Mouse (Mus musculus) kidney, embryonic 14.5 days (tissue): ENCODE data around the gene Dhx8. TPM values are rescaled to one million over a fixed set of nuclear protein-coding genes. Genes with fewer than 3 reads are reported as not detected.

Experiments used
- ATAC-seq: fragments of 200-750 bp; cut with Nextera tagmentation; 2 replicates; pipeline ENCODE4 v1.8.0; 2017; ENCODE audit warnings: moderate number of reproducible peaks, mild to moderate bottlenecking, moderate TSS enrichment, moderate library complexity; ENCODE audit not compliant: low FRiP score, low TSS enrichment
- H3K27ac ChIP-seq: fragments of 300-500 bp; sonication (generic); 2 replicates; pipeline ENCODE4 v1.5.1; 2014; ENCODE audit warnings: low read depth, mild to moderate bottlenecking, low read length, moderate library complexity, mixed read lengths
- H3K27me3 ChIP-seq: fragments of 300-500 bp; sonication (generic); 2 replicates; pipeline ENCODE4 v1.6.1; 2014; ENCODE audit warnings: mild to moderate bottlenecking, low read length; ENCODE audit not compliant: control insufficient read depth, insufficient read depth
- H3K36me3 ChIP-seq: fragments of 300-500 bp; sonication (generic); 2 replicates; pipeline ENCODE4 v1.6.1; 2014; ENCODE audit warnings: low read length, mixed read lengths; ENCODE audit not compliant: control insufficient read depth, insufficient read depth
- H3K4me1 ChIP-seq: fragments of 300-500 bp; sonication (generic); 2 replicates; pipeline ENCODE4 v1.6.1; 2014; ENCODE audit warnings: low read length, mixed read lengths; ENCODE audit not compliant: control insufficient read depth, insufficient read depth
- H3K4me2 ChIP-seq: fragments of 300-500 bp; sonication (generic); replicated peaks from 2 replicates; pipeline ENCODE4 v1.6.1; 2014; ENCODE audit warnings: low read depth, mild to moderate bottlenecking, low read length
- H3K4me3 ChIP-seq: fragments of 300-500 bp; sonication (generic); 2 replicates; pipeline ENCODE4 v1.5.1; 2014; ENCODE audit warnings: mild to moderate bottlenecking, low read length
- H3K9ac ChIP-seq: fragments of 300-500 bp; sonication (generic); 2 replicates; pipeline ENCODE4 v1.6.1; 2014; ENCODE audit warnings: low read depth, mild to moderate bottlenecking, low read length, moderate library complexity
- H3K9me3 ChIP-seq: fragments of 300-500 bp; sonication (generic); 2 replicates; pipeline ENCODE4 v1.6.1; 2016; ENCODE audit warnings: low read length; ENCODE audit not compliant: control insufficient read depth
- WGBS: fragments of 180-500 bp; shearing (Covaris S2); extraction: QIAGEN DNeasy Blood & Tissue Kit; methylation state at CpG from one replicate; pipeline ENCODE4 v1.1.7; 2014; 5-methylcytosine and 5-hydroxymethylcytosine counted together
- polyA plus RNA-seq: library from polyadenylated mRNA; unstranded; fragments of >200 nt; fragmentation: Nextera tagmentation; extraction: Ambion mirVana; gene quantifications from 2 replicates; pipeline ENCODE4 v1.2.1, GENCODE M21; 2014

Gene Dhx8
- polyA plus RNA-seq, 1 experiment from 2014 or later: 38.1 TPM

- 78% methylated on average over 21 of the region's 21 CpGs for WGBS
- Histone ChIP-seq H3K27ac (no peak overlapping the region), H3K4me3 (no peak overlapping the region), H3K9ac (no peak overlapping the region), H3K4me1 (no peaks in the 10 kb centered on the region), H3K4me2 (no peak overlapping the region), H3K27me3 (no peaks in the 10 kb centered on the region), H3K36me3 (no peaks in the 10 kb centered on the region), H3K9me3 (no peaks in the 10 kb centered on the region)
- ATAC-seq: no peak
These were observed 12.7 kb upstream of the Dhx8 start for GRCm38 (mm10) chr11:101719986-101720520.

DNA sequence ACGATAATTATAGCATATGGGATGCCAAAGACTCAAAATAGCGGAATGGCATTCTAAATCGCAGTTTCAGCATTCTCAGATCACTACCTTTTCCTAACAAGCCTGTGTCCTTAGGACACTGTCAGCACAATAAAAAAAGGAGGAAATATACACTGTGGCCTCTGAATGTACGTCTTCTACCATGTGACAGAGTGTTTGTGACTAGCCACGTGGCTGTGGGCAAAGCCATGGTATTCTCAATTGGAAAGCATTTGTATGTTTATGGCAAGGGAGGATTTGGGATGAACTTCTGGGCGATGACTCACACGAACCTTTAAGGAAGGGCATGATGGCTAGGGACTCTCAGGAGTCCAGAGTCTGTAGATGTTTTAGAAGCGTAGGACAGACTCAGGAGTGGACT, 7.7 kb upstream of the Dhx8 start:
- H3K4me2 ChIP-seq: no peak overlapping the region
- no peak overlapping the region for H3K27ac ChIP-seq
- no peak overlapping the region for H3K4me3 ChIP-seq
- no peak overlapping the region for H3K9ac ChIP-seq
- H3K27me3 ChIP-seq: no peaks in the 10 kb centered on the region
- H3K36me3 ChIP-seq: no peaks in the 10 kb centered on the region
- no peaks in the 10 kb centered on the region for H3K9me3 ChIP-seq
- ATAC-seq: no peak
- no peaks in the 10 kb centered on the region for H3K4me1 ChIP-seq
- 82% methylated on average over 8 of the region's 8 CpGs for WGBS

DNA sequence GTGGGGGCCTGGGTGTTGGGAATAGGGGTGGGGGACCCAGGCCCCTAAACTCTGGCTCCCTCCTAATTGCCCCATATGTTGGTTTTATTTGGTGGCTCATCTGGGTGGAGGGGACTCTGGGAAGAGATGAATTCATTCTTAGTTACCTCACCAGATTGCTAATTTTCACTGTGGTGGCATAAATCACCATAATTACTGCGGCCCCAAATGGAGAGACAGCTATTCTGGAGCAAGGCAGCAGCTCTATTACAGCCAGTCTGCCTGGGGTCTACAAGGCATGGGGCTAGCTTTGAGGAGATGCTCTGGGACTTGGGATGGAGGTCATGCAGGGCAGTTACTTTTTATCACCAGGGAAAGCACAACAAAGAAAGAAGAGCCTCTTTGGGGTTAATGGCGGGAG, 6.0 kb upstream of the Dhx8 start:
- Histone ChIP-seq H3K4me3 (no peak overlapping the region), H3K4me1 (no peaks in the 10 kb centered on the region), H3K9me3 (no peaks in the 10 kb centered on the region), H3K9ac (no peak overlapping the region), H3K4me2 (no peak overlapping the region), H3K36me3 (no peaks in the 10 kb centered on the region), H3K27me3 (no peaks in the 10 kb centered on the region), H3K27ac (no peak overlapping the region)
- ATAC-seq: no peak
- 17% methylated on average over 2 of the region's 2 CpGs for whole genome bisulfite sequencing

- Histone ChIP-seq H3K9me3 (no peaks in the 10 kb centered on the region), H3K36me3 (no peaks in the 10 kb centered on the region), H3K9ac (no peak overlapping the region), H3K27ac (no peak overlapping the region), H3K4me1 (peaks cover 4% of the 10 kb centered on the region; the same call in 1 of the 2 replicates), H3K27me3 (no peaks in the 10 kb centered on the region), H3K4me3 (no peak overlapping the region), H3K4me2 (no peak overlapping the region)
- ATAC-seq: no peak
- 50% methylated on average over 3 of the region's 3 CpGs for WGBS
These were observed 3.4 kb upstream of the Dhx8 start for GRCm38 (mm10) chr11:101729308-101729707.

- WGBS: 30% methylated on average over 9 of the region's 9 CpGs
- no peaks in the 10 kb centered on the region for H3K27me3 ChIP-seq
These were observed 877 bp downstream of the Dhx8 start for GRCm38 (mm10) chr11:101733596-101733995.

DNA sequence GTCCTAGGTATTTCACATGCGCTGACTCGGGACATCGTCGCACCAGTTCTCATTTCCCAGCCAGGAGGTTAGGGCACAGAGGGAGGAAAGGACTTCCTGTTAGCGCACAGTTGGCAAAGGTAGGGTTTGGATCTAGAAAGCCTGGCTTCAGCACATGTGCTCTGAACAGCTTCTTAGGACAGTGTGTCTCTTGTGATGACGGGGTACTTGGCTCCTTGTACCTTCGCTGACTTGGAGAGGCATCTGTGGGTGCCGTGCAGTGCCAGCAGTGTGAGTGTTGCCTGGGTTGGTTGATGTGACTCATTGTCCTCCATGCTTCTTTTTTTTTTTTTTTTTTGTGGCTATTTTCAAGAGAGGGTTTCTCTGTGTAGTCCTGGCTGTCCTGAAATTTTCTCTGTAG, 23.9 kb downstream of the Dhx8 start:
- H3K4me1 ChIP-seq: no peaks in the 10 kb centered on the region
- WGBS: 97% methylated on average over 8 of the region's 8 CpGs
- no peak for ATAC-seq
- H3K4me3 ChIP-seq: no peak overlapping the region
- peaks cover 87% of the 10 kb centered on the region for H3K36me3 ChIP-seq
- no peak overlapping the region for H3K9ac ChIP-seq
- no peak overlapping the region for H3K4me2 ChIP-seq
- H3K9me3 ChIP-seq: no peaks in the 10 kb centered on the region
- no peak overlapping the region for H3K27ac ChIP-seq
- no peaks in the 10 kb centered on the region for H3K27me3 ChIP-seq

More at GRCm38 (mm10) chr11:101733596-101733995, 877 bp downstream of the Dhx8 start:
- ATAC-seq: no peak
- H3K9ac ChIP-seq: peak overlapping the region; percentile 82
- H3K27ac ChIP-seq: no peak overlapping the region
- peaks cover 4% of the 10 kb centered on the region; the same call in 1 of the 2 replicates for H3K4me1 ChIP-seq
- H3K36me3 ChIP-seq: peaks cover 36% of the 10 kb centered on the region
- peak overlapping the region; percentile 87 for H3K4me2 ChIP-seq
- H3K9me3 ChIP-seq: no peaks in the 10 kb centered on the region
- peak overlapping the region; percentile 74 for H3K4me3 ChIP-seq

DNA sequence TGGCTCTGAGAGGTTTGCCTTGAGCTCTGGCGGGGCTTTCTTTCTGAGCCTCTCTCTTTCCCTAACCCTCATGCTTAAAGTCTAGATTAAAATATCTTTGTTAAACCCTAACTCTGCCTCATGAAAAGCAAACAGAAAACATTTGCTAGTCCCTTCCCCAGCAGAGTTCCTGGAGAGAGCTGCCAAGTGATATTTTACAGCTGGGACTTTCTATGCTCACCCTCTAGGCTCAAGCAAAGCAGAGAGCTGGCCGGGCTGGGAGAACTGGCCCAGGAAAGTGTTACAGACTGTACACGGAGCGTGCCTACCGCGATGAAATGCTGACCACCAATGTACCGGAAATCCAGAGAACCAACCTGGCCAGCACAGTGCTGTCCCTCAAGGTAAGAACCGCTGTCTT, 24.6 kb downstream of the Dhx8 start:
- Histone ChIP-seq H3K36me3 (peaks cover 83% of the 10 kb centered on the region), H3K27me3 (no peaks in the 10 kb centered on the region), H3K9ac (no peak overlapping the region), H3K4me3 (no peak overlapping the region), H3K4me1 (no peaks in the 10 kb centered on the region), H3K27ac (peak overlapping the region; percentile 17; the same call in 1 of the 2 replicates), H3K9me3 (no peaks in the 10 kb centered on the region), H3K4me2 (no peak overlapping the region)
- 83% methylated on average over 8 of the region's 8 CpGs for WGBS
- ATAC-seq: no peak

- no peaks in the 10 kb centered on the region for H3K27me3 ChIP-seq
- no peak overlapping the region for H3K4me3 ChIP-seq
- H3K27ac ChIP-seq: no peak overlapping the region
- H3K4me1 ChIP-seq: no peaks in the 10 kb centered on the region
- ATAC-seq: no peak
- no peak overlapping the region for H3K9ac ChIP-seq
- H3K36me3 ChIP-seq: peaks cover 80% of the 10 kb centered on the region
- WGBS: 80% methylated on average over 5 of the region's 5 CpGs
- H3K9me3 ChIP-seq: no peaks in the 10 kb centered on the region
- H3K4me2 ChIP-seq: no peak overlapping the region
These were observed 25.7 kb downstream of the Dhx8 start for GRCm38 (mm10) chr11:101758431-101758830.

DNA sequence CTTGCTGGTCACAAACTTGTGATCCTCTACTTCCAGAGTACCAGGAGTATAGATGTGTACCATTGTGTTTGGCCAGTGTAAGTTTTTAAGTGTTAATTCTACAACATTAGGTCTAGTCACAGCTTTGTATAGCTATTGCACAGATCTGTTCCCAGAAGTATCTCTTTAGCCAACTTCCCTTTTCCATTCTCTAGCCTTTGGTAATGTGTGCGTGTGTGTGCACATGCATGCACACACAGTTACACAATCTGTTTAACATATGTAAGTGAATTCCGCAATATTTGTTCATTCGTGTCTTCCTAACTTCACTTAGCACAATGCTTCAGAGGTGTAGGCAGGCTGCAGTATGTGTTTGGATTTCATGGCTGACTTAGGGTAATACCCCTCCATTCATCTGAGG, 26.8 kb downstream of the Dhx8 start:
- H3K27me3 ChIP-seq: no peaks in the 10 kb centered on the region
- ATAC-seq: no peak
- no peaks in the 10 kb centered on the region for H3K9me3 ChIP-seq
- no peak overlapping the region for H3K9ac ChIP-seq
- H3K4me1 ChIP-seq: no peaks in the 10 kb centered on the region
- H3K36me3 ChIP-seq: peaks cover 80% of the 10 kb centered on the region
- no peak overlapping the region for H3K27ac ChIP-seq
- no peak overlapping the region for H3K4me2 ChIP-seq
- 94% methylated on average over 3 of the region's 3 CpGs for whole genome bisulfite sequencing
- H3K4me3 ChIP-seq: no peak overlapping the region
